Mouse (Mus musculus) bone marrow, adult 2 months (tissue): ENCODE data around the gene E2f7.

ENCODE experiments used
- CTCF ChIP-seq: fragments of 200-500 bp; IDR thresholded peaks from 2 replicates; pipeline ENCODE4 v1.5.1; 2011; ENCODE audit warnings: low read length, control low read depth; ENCODE audit not compliant: control insufficient read depth, insufficient read depth
- POLR2A ChIP-seq: fragments of 200-500 bp; IDR thresholded peaks from 2 replicates; pipeline ENCODE4 v1.6.1; 2011; ENCODE audit warnings: low read depth, mild to moderate bottlenecking, control low read depth, low read length, borderline replicate concordance; ENCODE audit not compliant: control insufficient read depth

DNA sequence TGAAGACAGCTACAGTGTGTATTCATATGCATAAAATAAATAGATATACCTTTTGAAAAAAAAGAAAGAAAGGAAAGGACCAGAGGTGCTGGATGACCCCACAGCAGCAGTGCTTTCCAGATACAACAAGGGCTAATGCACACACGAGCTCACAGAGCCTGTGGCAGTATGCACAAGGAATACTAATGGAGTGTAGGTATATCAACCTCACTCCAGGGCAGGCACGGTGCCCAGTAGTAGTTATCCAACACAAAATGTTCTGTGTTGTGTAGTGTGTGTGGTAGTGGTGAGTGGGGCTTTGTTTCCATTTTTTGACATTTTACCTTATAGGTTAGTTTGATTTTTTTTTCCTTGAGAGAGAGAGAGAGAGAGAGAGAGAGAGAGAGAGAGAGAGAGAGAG lies 65.3 kb downstream of the E2f7 start:
- TF ChIP-seq CTCF (no peak), POLR2A (no peak)
